Mouse (Mus musculus) heart, postnatal 36 days (tissue): ENCODE measurements around the gene Gm6164. TPM values are rescaled to one million over a fixed set of nuclear protein-coding genes. Genes with fewer than 3 reads are reported as not detected.
"Not testable (repeated sequence)": the region's sequence is repeated elsewhere in the genome, so short reads cannot be mapped to it uniquely, and the experiment has no call there.

Source experiments
- DNase-seq, 2 experiments: peaks; one replicate each; pipeline ENCODE4 v3.0.0; 2021 to 2022
- intact Hi-C: fragments of 180-260 bp; cut with DNase I; formaldehyde crosslinking; loops from one replicate; pipeline ENCODE4 v1.15.1; 2025
- total RNA-seq, 2 experiments: library from RNA; stranded (reverse); gene quantifications; 2 replicates each; pipeline ENCODE4 v1.2.3; 2021

Gm6164 gene
- total RNA-seq: not detected

DNA sequence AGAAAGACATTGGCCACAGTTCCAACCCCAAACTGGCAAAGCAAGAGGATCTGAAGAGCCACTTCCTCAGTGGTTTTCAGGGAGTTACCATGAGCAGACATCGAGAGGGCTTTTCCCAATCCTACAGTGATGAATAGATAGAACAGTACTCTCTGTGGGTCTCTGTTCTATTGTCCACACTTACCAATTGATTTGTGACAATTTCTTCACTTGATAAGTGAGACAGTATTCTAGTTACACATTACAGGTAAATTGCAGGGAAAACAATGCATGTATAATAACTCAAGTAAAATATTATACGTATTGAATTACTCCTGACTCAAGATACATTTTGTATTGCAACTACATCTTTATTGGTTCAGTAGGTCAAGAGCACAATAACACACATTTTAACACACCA, at the start of gene Gm6164:
Gm6164 (minus strand) TSS at position 101 of the 400 bp plus-strand sequence.
- intact Hi-C loops, DNase-seq: not testable (repeated sequence)

DNA sequence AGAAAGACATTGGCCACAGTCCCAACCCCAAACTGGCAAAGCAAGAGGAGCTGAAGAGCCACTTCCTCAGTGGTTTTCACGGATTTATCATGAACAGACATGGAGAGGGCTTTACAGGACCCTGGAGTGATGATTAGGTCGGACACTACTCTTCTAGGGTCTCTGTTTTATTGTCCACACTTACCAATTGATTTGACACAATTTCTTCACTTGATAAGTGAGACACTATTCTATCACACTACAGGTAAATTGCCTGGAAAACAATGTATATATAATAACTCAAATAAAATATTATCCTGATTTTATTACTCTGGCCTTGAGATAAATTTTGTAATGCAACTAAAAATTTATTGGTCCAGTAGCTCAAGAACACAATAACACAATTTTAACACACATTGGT, 28.3 kb upstream of the Gm6164 start, which contains the start of gene Gm4498:
Gm4498 (minus strand) TSS at position 101 of the 400 bp plus-strand sequence.
- DNase-seq, intact Hi-C loops: not testable (repeated sequence)

DNA sequence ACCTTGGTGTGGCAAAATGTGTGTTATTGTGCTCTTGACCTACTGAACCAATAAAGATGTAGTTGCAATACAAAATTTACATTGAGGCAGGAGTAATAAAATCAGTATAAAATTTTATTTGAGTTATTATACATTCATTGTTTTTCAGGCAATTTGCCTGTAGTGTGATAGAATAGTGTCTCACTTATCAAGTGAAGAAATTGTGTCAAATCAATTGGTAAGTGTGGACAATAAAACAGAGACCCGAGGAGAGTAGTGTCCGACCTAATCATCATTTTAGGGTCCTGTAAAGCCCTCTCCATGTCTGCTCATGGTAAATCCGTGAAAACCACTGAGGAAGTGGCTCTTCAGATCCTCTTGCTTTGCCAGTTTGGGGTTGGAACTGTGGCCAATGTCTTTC, 12.0 kb downstream of the Gm6164 start, which contains the start of gene Vmn1r95:
Vmn1r95 (plus strand) TSS at position 301 of the 400 bp plus-strand sequence.
- DNase-seq, intact Hi-C loops: not testable (repeated sequence)

- DNase-seq: not testable (repeated sequence)
Observed at GRCm38 (mm10) chr7:20168277-20168676, 37.1 kb downstream of the Gm6164 start, which contains the start of gene Vmn1r94. Gene Vmn1r94, minus strand, starts transcription at chr7:20168377.

More at GRCm38 (mm10) chr7:20168277-20168676, 37.1 kb downstream of the Gm6164 start, which contains the start of gene Vmn1r94:
- intact Hi-C loops: not testable (repeated sequence)

Other genes with a start within 250 kb of the Gm6164 start
- gene Ceacam20, start 240.2 kb downstream of the Gm6164 start, total RNA-seq: not detected
- not detected for gene Nlrp9b, start 214.1 kb downstream of the Gm6164 start, total RNA-seq
- gene Vmn1r91, start 105.9 kb downstream of the Gm6164 start, total RNA-seq: not detected
- gene Gm16442, start 83.0 kb downstream of the Gm6164 start, total RNA-seq: not detected
- not detected for gene Vmn1r93, start 66.5 kb downstream of the Gm6164 start, total RNA-seq
- gene Vmn1r94, start 37.2 kb downstream of the Gm6164 start, total RNA-seq: not detected
- gene Vmn1r95, start 11.9 kb downstream of the Gm6164 start, total RNA-seq: not detected
- not detected for gene Gm4498, start 28.2 kb upstream of the Gm6164 start, total RNA-seq
- not detected for gene Gm5890, start 57.2 kb upstream of the Gm6164 start, total RNA-seq
- gene Gm4133, start 128.5 kb upstream of the Gm6164 start, total RNA-seq: not detected
- gene Gm5728, start 169.8 kb upstream of the Gm6164 start, total RNA-seq: not detected
- not detected for gene Vmn1r100, start 212.3 kb upstream of the Gm6164 start, total RNA-seq
- not detected for gene Vmn1r101, start 237.0 kb upstream of the Gm6164 start, total RNA-seq